Mouse (Mus musculus) lung, postnatal 0 days (tissue): Measurements from ENCODE around the gene Slfn14.
A peak's percentile ranks its signal among the peaks of the same experiment; 100 is the strongest.

Experiments used
- CTCF ChIP-seq: IDR thresholded peaks from 2 replicates; pipeline ENCODE4 v1.5.1; 2016; ENCODE audit warnings: antibody characterized with exemption, mild to moderate bottlenecking
- EP300 ChIP-seq: IDR thresholded peaks from 2 replicates; pipeline ENCODE4 v1.6.1; 2016; ENCODE audit warnings: antibody characterized with exemption, mild to moderate bottlenecking, control low read depth

- TF ChIP-seq CTCF (peak; percentile 76), EP300 (no peak)
Measured at GRCm38 (mm10) chr11:83327427-83327826, 40.9 kb upstream of the Slfn14 start.
